Mouse (Mus musculus) CH12.LX (cell line): ENCODE results near the gene Fen1. TPM values are rescaled to one million over a fixed set of nuclear protein-coding genes. Genes with fewer than 3 reads are reported as not detected.

Experiments used
- DNase-seq: peaks from one replicate; pipeline ENCODE4 v3.0.0-alpha.2; 2013; ENCODE audit errors: extremely low read depth
- H3K27ac ChIP-seq: 2 replicates; pipeline ENCODE4 v1.5.1; 2012; ENCODE audit warnings: low read depth, mild to moderate bottlenecking, control low read depth, moderate library complexity; ENCODE audit not compliant: insufficient read depth
- H3K27me3 ChIP-seq: replicated peaks from 2 replicates; pipeline ENCODE3; 2012; ENCODE audit warnings: inconsistent platforms
- H3K36me3 ChIP-seq, 2 experiments: replicated peaks in 1 of 2; 2 replicates each; pipeline versions ENCODE3 to v1.6.1; 2012; ENCODE audit warnings: inconsistent platforms in 1 of 2, low read length in 1 of 2, mild to moderate bottlenecking in 1 of 2, mixed read lengths in 1 of 2, moderate library complexity in 1 of 2; ENCODE audit not compliant: control insufficient read depth in 1 of 2, insufficient read depth in 1 of 2
- H3K4me1 ChIP-seq, 2 experiments: 2 replicates each; pipeline ENCODE4 v1.6.1; 2012; ENCODE audit warnings: inconsistent platforms in 1 of 2, moderate library complexity in 1 of 2; ENCODE audit not compliant: insufficient read depth in 2 of 2, control insufficient read depth in 1 of 2
- H3K4me2 ChIP-seq: 2 replicates; pipeline ENCODE4 v1.6.1; 2012; ENCODE audit warnings: low read depth, mild to moderate bottlenecking, control low read depth; ENCODE audit not compliant: poor library complexity, insufficient read depth, severe bottlenecking
- H3K4me3 ChIP-seq, 3 experiments: fragments of 150-350 bp in 1 of 3; sonication (generic) in 1 of 3; replicated peaks in 1 of 3; 2 replicates each; pipeline versions ENCODE3 to v1.5.1; 2011 to 2012; ENCODE audit warnings: low read depth in 2 of 3, low read length in 2 of 3, mild to moderate bottlenecking in 2 of 3, moderate library complexity in 2 of 3, control low read depth in 1 of 3, improper control_type of control experiment in 1 of 3, inconsistent platforms in 1 of 3, mixed read lengths in 1 of 3; ENCODE audit not compliant: poor library complexity in 1 of 3
- H3K79me2 ChIP-seq: replicated peaks from 2 replicates; pipeline ENCODE4 v1.6.1; 2012; ENCODE audit warnings: mild to moderate bottlenecking, moderate library complexity; ENCODE audit not compliant: control insufficient read depth, poor library complexity, insufficient read depth, severe bottlenecking; ENCODE audit errors: extremely low read depth
- H3K9ac ChIP-seq: 2 replicates; pipeline ENCODE4 v1.6.1; 2012; ENCODE audit warnings: low read depth, mild to moderate bottlenecking, control low read depth, moderate library complexity; ENCODE audit not compliant: insufficient read depth
- H3K9me3 ChIP-seq: replicated peaks from 2 replicates; pipeline ENCODE3; 2012; ENCODE audit warnings: low read length, inconsistent platforms, mixed read lengths
- CHD1 ChIP-seq: IDR thresholded peaks from 2 replicates; pipeline ENCODE4 v1.6.1; 2012; ENCODE audit warnings: low read depth, low read length, improper control_type of control experiment, inconsistent platforms
- CTCF ChIP-seq, 2 experiments: IDR thresholded peaks in 1 of 2; conservative IDR thresholded peaks in 1 of 2; 2 replicates each; pipeline ENCODE4 v1.5.1; 2011 to 2012; ENCODE audit warnings: low read depth in 2 of 2, low read length in 2 of 2, improper control_type of control experiment in 1 of 2, inconsistent platforms in 1 of 2, mild to moderate bottlenecking in 1 of 2, moderate library complexity in 1 of 2
- EP300 ChIP-seq: IDR thresholded peaks from 2 replicates; pipeline ENCODE4 v1.6.1; 2011; ENCODE audit warnings: low read length, improper control_type of control experiment
- ETS1 ChIP-seq: conservative IDR thresholded peaks from 2 replicates; pipeline ENCODE4 v1.6.1; 2012; ENCODE audit warnings: low read depth, mild to moderate bottlenecking, inconsistent platforms, low read length, improper control_type of control experiment, moderate library complexity
- JUN ChIP-seq: IDR thresholded peaks from 2 replicates; pipeline ENCODE4 v1.6.1; 2011; ENCODE audit warnings: low read depth, mild to moderate bottlenecking, low read length, improper control_type of control experiment, moderate library complexity; ENCODE audit not compliant: insufficient read depth
- JUND ChIP-seq: conservative IDR thresholded peaks from 2 replicates; pipeline ENCODE4 v1.6.1; 2011; ENCODE audit warnings: low read depth, low read length, improper control_type of control experiment
- KAT2A ChIP-seq: IDR thresholded peaks from 2 replicates; pipeline ENCODE4 v1.6.1; 2012; ENCODE audit warnings: low read length, improper control_type of control experiment, inconsistent platforms; ENCODE audit not compliant: insufficient replicate concordance
- MYC ChIP-seq: IDR thresholded peaks from 2 replicates; pipeline ENCODE4 v1.6.1; 2011; ENCODE audit warnings: low read depth, mild to moderate bottlenecking, improper control_type of control experiment, low read length
- NRF1 ChIP-seq: IDR thresholded peaks from 2 replicates; pipeline ENCODE4 v1.6.1; 2014; ENCODE audit warnings: low read depth, mild to moderate bottlenecking, inconsistent platforms, low read length, improper control_type of control experiment, moderate library complexity
- POLR2A ChIP-seq: IDR thresholded peaks from 2 replicates; pipeline ENCODE4 v1.6.1; 2011; ENCODE audit warnings: low read depth, mild to moderate bottlenecking, improper control_type of control experiment, low read length
- RAD21 ChIP-seq: IDR thresholded peaks from 2 replicates; pipeline ENCODE4 v1.6.1; 2011; ENCODE audit warnings: low read depth, mild to moderate bottlenecking, low read length, improper control_type of control experiment, moderate library complexity
- RCOR1 ChIP-seq: conservative IDR thresholded peaks from 2 replicates; pipeline ENCODE4 v1.6.1; 2012; ENCODE audit warnings: low read depth, mild to moderate bottlenecking, inconsistent platforms, low read length, improper control_type of control experiment
- SMC3 ChIP-seq: IDR thresholded peaks from 2 replicates; pipeline ENCODE4 v1.6.1; 2011; ENCODE audit warnings: low read depth, low read length, improper control_type of control experiment
- TBP ChIP-seq: conservative IDR thresholded peaks from 2 replicates; pipeline ENCODE4 v1.6.1; 2011; ENCODE audit warnings: low read depth, low read length, improper control_type of control experiment
- UBTF ChIP-seq: IDR thresholded peaks from 2 replicates; pipeline ENCODE4 v1.6.1; 2012; ENCODE audit warnings: low read depth, mild to moderate bottlenecking, inconsistent platforms, low read length, improper control_type of control experiment, moderate library complexity
- ZC3H11A ChIP-seq: IDR thresholded peaks from 2 replicates; pipeline ENCODE4 v1.6.1; 2012; ENCODE audit warnings: low read depth, mild to moderate bottlenecking, inconsistent platforms, low read length, improper control_type of control experiment
- dilution Hi-C: fragments of 300-500 bp; cut with MboI; formaldehyde crosslinking; loops from 2 replicates; pipeline ENCODE4 v1.14.3; 2020; ENCODE audit warnings: low sequenced_read_pairs; ENCODE audit not compliant: extremely low pct_unique_long_range_greater_than_20kb, extremely low pct_ligation_motif_present
- in situ Hi-C: fragments of 300-500 bp; cut with MboI; formaldehyde crosslinking; loops from 3 replicates; pipeline ENCODE4 v1.14.3; 2019; ENCODE audit warnings: low sequenced_read_pairs, low pct_ligation_motif_present, low pct_unique_long_range_greater_than_20kb, mixed read lengths
- polyA plus RNA-seq: library from polyadenylated mRNA; unstranded; fragments of >175 nt; gene quantifications from 2 replicates; pipeline ENCODE4 v1.2.1, GENCODE M21; 2012; ENCODE audit warnings: low read depth; ENCODE audit not compliant: insufficient read length
- total RNA-seq, 2 experiments: library from RNA; depleted of rRNA; stranded (reverse); fragments of 300-350 nt in 1 of 2; fragments of >200 nt in 1 of 2; gene quantifications; 2 replicates each; pipeline ENCODE4 v1.2.3; 2012 to 2014

Fen1 gene
- total and polyA plus RNA-seq, 3 experiments: 111 to 156 (median 125) TPM

GRCm38 (mm10) chr19:10235784-10236565 is 32.0 kb upstream of the Fen1 start:
- in situ Hi-C loops: no loop called here
- Histone ChIP-seq H3K36me3 (no peaks in the 10 kb centered on the region), H3K4me3 (no peak overlapping the region), H3K27ac (no peak overlapping the region), H3K79me2 (no peaks in the 10 kb centered on the region), H3K4me1 (no peaks in the 10 kb centered on the region), H3K9ac (no peak overlapping the region), H3K27me3 (peaks cover 90% of the 10 kb centered on the region), H3K9me3 (no peaks in the 10 kb centered on the region), H3K4me2 (no peak overlapping the region)
- TF ChIP-seq EP300 (no peak), CHD1 (no peak), NRF1 (no peak), JUN (no peak), KAT2A (no peak), CTCF (conservative IDR thresholded peaks at IDR 0.05 in 1 of 2, IDR thresholded peaks at IDR 0.05 in 1 of 2; ENCODE audit: low read depth in 2 of 2, low read length in 2 of 2) (no peak)
- dilution Hi-C loops: no loop called here
- DNase-seq: no peak

- Histone ChIP-seq H3K79me2 (no peaks in the 10 kb centered on the region), H3K9ac (no peak overlapping the region), H3K4me1 (no peaks in the 10 kb centered on the region), H3K36me3 (no peaks in the 10 kb centered on the region), H3K27ac (no peak overlapping the region), H3K4me3 (no peak overlapping the region), H3K9me3 (no peaks in the 10 kb centered on the region), H3K27me3 (peaks cover 98% of the 10 kb centered on the region), H3K4me2 (no peak overlapping the region)
- in situ Hi-C loops: no loop called here
- TF ChIP-seq MYC (no peak), RCOR1 (no peak), POLR2A (no peak), UBTF (no peak), TBP (no peak), ZC3H11A (no peak), NRF1 (no peak), SMC3 (no peak), JUND (no peak), ETS1 (no peak), RAD21 (no peak), CHD1 (no peak)
- DNase-seq: no peak
- dilution Hi-C loops: no loop called here
Observed at GRCm38 (mm10) chr19:10232327-10233017, 28.5 kb upstream of the Fen1 start.
